Mouse (Mus musculus): ENCODE measurements at regions not wholly inside any gene's neighbourhood (a gene's known extent, or its start where the extent isn't known, plus 50 kb on each side); places are given as distances from the start of the nearest gene placed in this dataset.

DNA sequence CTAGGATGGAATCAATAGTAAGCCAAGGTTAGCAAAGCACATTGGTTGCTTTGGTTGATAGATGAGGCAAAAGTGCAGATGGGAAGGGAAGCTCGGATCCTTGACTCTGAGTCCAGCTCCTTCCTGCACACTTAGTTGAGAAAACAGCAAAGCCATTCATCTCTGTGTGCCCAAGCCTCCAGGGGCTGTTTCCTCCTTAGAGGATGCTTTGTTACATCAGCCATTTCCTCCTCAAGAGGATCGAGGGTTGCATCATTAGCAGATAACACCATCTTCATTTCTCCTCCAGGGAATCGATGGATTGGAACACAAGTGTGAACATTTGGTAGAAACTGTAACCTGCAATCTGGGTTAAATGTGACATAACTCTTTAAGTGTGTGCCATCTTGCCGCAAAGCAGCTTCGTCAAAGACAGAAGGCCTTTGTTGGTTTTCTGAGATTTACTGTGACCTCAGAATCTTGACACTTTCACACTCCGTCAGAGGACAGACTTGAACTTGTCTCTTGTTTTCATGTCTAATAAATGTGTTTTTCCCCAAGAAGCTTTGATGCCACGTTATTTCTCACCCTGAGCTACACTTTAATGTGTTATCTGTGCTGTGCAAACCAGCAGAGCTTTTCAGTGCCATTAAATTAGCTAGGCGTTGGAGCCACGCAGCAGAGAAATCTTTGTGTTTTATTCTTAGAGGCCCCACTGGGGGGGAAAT lies 245.4 kb upstream of the 4930583I09Rik start:
- TF ChIP-seq POLR2A (IDR thresholded peaks at IDR 0.05; ENCODE audit: control insufficient read depth, low read depth, low read length), result no peak
- TF ChIP-seq CTCF (IDR thresholded peaks at IDR 0.05; ENCODE audit: control insufficient read depth, insufficient read depth, insufficient replicate concordance, low read depth, low read length), result no peak
